Mouse (Mus musculus): ENCODE results near the gene Vrk2. TPM values are rescaled to one million over a fixed set of nuclear protein-coding genes. Genes with fewer than 3 reads are reported as not detected.
A peak's percentile ranks its signal among the peaks of the same experiment; 100 is the strongest.

Vrk2 gene
- total RNA-seq (2021): 1 to 10 TPM; 6.2 to 9.1 TPM
- long read RNA-seq, experiment 1, transcript Vrk2-201 (13 exons, 1,889 nt): major isoform, 8 of 9 reads
- long read RNA-seq, experiment 1, partial matches to known transcripts: 0 of 9 reads
- long read RNA-seq, experiment 1, other reads (novel, unspliced or antisense): 1 of 9 reads
- long read RNA-seq, experiment 2, transcript Vrk2-201 (13 exons, 1,889 nt): major isoform, 6 of 10 reads
- long read RNA-seq, experiment 2, partial matches to known transcripts: 3 of 10 reads
- long read RNA-seq, experiment 2, other reads (novel, unspliced or antisense): 1 of 10 reads

DNA sequence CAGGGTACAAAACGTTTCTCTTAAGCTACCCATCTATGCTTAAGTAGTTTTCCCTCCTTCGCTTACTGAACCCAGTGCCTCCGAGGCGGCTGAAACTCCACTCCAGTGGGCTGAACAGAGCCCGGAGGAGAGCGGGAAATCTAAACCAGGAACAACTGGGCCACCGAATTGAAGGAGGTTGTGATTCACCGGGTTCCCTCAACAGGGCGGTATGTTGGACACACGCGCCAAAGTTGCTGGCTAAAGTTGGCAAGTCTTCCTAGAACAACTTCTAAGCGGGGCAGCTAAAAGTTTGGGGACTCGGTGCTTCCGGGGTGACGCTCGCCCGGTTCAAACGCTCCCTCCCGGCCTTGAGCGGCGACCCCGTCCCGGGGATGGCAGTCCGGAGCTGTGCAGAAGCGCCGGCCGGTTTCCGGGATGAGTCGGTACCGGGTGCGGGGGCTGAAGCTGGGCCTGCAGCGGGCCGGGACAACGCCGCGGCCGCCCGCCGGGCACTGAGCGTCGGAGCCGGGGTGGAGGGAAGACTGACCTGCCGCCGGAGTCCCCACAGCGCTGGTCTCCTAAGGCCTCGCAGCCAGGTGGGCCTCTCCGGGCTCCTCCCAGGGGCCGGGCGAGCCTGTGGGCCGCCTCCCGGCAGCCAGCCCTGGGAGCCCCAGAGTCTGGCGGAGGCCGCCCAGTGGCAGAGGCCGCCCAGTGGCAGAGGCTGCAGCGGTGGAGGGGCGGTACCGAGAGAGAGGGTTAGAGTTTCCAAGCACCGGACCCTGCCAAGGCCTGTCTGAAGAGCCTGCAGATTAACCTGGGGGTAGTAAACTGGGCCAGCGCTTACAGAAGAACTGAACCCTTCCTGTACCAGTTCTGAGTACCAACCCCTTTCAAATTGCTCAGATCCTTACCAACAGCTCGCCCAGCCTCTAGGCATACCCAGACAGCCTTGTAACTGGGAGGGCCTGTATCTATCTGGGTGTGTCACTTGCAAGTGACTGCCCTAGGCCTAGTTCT lies at the start of gene Vrk2, which contains the start of gene Gm6899:
Vrk2 (minus strand) TSS at position 939 of the 999 bp plus-strand sequence.
Gm6899 (plus strand) TSS at position 181 of the 999 bp plus-strand sequence.
- DNase-seq: peak; percentile 85

DNA sequence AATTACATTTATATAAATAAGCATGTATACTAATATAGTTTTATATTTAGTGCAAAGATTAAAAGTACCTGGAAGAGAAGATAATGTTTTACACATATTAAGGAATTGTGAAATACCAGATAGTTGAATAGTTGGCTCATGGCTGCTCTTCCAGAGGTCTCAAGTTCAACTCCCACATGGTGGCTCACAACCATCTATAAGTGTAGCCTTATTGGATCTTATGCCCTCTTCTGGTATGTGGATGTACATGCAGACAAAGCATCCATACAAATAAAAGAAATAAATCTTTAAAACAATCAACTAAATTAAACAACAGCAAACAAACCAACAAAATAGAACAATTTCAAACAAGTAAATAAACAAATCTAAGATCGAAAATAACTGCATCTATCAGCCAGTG lies 48.3 kb upstream of the Vrk2 start:
- no peak for DNase-seq

DNA sequence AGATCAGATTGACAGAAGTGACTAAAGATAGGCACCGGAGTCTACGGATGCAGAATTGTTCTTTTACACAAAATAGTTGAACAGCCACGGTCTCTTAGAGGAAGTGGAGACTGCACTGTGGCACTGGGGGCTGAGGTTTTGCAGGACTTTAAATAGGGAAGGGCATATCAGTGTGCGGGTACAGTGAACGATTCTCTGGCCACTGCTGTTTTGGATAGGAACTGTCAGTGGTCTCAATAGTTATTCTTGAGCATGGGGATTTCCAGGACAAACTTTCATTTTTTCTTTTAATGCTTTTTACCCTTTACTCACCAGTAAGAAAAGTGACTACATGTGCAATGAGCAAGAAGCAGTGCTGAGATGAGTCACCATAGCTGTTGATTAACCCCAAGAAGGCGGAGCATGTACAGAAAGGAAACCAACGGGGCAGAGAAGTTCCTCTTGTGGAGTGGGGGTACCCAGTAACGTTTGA lies 46.6 kb upstream of the Vrk2 start:
- no peak for DNase-seq

DNA sequence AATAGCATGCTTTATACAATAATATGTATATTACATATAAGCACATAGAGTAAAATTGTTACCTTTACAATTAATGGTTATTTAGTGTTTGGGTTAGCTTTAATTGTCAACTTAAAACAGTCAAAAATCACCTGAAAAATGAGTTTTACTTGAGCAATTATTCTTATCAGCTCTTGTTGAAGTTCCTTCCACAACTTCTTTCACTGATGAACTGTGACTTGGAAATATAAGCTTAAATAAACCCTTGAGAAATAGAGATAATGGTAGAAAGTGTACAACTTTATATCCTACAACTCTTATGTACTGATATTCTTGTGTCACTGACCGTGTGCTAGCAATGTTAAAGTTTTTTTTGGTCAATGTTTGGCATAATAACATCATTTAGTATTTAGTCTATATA lies 42.4 kb upstream of the Vrk2 start:
- DNase-seq: no peak

DNA sequence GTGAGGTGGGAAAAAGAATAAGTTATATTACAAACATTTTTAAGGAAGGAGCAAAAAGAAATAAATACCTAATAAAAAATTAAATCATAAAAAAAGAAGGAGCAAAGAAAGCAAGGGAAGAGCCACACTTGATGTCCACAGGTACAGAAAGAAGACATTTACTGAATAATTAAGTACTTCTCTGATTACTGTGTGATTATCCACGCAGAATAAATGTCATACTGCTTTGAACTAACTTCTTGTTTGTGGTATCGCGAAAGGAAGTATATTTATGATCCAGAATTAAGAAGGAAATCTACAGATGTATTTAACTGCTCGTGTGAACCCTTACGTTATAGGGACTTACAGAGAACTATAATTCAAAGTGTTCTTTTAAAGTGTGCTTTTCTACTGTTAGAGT lies 28.9 kb upstream of the Vrk2 start:
- DNase-seq: no peak

DNA sequence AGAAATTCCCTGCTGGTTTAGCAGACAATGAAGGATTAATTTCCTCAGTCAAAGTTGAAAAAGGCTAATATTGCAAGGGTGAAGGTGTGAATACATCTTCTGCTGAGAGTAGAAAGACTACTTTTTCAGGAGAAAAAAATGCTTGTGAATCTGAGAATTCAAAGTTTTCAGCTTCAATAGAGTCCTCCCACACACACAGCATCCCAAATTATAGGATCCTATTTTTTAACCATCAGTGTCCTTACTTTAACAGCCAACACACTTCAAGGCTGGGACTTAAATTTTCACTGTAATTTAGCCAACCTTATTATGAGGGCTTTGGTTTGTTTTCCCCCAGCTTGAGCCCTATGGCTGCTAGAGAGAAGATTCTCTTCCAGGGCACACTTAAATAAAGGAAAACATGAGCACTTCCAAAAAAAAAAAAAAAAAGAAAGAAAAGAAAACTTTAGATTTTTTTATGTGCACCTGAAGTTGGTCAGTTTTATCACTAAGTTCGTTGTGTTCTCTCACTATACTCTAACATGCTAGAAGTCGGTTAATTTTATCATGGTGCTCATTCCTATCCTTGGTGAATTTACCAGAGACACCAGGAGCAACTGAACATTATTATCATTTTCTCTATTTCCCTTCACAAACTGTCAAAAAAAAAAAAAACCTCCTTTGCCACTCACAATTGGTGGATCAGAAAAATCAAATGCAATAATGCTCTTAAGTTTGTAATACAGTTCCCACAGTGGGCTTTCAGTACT lies 24.9 kb upstream of the Vrk2 start:
- DNase-seq: no peak

DNA sequence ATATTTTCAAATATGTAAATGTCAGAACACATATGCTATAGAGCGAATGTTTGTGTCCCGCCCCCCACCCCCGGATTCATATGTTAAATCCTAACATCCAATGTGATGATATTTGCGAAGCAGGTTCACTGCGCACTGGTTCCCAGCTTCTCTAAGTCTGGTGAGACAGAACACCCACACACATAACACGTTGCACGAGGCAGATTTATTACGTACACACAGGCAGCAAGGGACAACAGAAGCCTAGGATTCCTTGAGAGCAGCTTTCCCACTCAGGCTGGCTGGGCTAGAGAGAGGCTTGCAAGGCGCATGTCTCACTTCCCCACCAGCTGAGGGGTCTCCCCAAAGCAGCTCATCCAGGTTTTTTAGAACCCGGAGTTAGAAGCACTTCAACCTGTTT lies 15.0 kb upstream of the Vrk2 start:
- no peak for DNase-seq

DNA sequence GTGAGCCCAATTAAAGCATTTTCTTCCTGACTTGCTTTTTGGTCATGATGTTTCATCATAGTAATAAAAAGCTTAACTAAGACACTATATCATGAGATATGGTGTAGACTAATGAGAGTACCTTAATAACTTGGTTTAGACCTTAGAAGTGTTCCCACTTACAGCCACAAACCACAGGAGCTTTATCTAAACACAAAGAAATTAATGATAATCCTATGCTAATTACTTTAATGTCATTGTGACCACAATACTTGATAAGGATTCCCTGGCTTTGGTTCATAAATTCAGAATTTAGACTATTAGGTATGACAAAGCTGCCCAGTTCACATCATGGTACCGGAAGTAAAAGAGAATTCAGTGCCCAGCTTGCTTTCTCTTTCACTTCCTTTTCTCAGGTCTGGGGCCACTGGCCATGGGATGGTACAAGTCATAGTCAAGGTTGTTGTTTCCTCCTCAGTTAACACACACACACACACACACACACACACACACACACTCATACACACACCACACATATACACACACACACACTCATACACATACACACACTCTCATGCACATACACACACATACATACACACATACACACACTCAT lies 10.4 kb upstream of the Vrk2 start:
- no peak for DNase-seq

DNA sequence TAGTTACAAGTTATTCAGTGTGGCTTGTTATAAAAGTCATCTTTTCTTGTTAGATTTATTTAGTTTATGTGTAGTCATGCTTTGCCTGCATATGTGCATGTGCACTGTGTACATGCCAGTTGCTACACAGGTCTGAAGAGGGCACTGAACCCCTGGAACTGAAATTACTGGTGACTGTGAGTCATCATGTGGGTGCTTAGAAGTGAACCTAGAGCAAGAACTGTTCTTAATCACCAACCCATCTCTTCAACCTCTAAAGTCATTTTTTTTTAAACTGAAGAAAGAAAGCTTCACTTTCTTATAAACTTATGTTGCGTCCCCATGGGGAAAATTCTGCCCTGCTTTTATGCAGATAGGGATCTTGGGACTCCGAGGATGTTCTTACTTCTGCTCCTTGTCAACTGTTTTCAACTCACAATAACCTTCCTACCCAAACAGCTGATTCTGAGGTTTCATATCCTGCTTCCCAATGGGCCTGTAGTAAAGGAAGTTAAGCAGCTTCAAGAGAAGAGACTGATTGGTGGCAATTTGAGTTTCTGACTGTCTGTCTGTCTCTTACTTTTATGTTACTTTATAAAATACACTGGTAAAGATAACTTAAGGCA lies 7.9 kb upstream of the Vrk2 start:
- no peak for DNase-seq

DNA sequence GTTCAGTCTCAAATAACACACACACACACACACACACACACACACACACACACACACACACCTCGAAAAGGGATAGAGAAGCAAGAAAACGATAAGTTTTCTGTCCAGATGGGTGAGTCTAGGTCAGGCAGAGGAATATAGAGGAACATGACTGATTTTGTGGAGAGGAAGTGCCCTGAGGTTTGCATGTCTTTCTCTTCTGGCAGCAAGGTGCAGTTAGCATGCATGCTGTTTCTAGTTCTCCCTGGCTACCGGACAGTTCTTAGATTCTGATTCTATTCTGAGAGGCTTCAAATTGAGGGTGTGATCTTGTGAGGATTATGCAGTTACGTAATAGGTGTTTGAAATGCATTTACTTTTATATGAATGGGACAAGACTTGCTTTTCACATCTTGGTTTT lies 6.9 kb upstream of the Vrk2 start:
- no peak for DNase-seq

DNA sequence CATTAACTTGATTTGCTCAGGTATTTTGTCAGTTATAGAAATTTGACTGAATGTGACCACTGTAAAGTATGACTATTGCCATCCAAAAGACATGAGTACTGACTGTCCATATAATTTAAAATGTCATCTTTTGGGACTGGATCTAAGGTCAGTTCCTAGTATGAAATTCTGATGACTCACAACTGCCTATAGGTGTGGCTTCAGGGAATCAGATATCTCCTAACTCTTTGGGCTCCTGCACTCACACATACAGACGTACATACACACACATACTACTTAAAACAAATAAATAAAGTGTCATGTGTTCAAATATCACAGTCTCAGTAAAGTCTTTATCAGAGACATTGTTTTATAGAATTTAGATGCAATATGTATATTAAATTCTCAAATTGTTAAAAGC lies 5.1 kb upstream of the Vrk2 start:
- DNase-seq: no peak

DNA sequence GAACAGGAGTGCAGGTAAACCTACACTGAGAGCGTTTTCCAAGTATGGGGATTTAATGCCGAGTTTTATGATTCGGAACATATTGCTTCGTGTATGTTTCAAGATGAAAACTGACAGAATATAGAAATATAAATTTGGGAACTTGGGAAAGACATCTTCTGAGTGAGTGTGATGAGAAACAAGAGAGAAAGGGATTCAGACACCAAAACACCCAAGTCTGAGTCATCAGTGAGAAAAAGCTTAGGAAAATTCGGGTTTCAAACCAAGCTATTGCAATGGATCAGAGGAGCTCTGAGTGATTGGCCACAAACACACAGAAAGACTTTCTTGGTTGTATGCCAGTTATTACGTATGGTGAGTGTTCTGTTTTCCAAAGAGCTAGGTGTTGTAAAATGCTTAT lies 4.0 kb upstream of the Vrk2 start:
- no peak for DNase-seq

DNA sequence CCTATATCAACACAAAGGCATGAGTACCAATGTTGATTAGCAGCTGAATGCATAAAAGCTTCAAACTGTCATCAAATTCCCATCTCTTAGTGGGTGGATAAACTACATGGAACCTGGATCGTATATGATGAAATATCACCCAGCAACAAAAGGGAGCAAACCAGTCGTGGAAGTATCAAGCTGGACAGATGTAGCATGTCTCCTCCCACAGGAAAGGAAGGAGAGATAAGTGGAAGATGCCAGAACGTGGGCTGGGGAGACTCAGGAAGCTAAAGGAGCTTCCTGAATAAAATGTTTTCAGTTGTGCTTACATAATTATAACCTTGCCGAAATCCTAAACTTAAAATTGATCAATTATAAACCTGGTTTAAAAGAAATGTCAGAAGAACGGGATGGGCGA lies 3.3 kb upstream of the Vrk2 start:
- no peak for DNase-seq

DNA sequence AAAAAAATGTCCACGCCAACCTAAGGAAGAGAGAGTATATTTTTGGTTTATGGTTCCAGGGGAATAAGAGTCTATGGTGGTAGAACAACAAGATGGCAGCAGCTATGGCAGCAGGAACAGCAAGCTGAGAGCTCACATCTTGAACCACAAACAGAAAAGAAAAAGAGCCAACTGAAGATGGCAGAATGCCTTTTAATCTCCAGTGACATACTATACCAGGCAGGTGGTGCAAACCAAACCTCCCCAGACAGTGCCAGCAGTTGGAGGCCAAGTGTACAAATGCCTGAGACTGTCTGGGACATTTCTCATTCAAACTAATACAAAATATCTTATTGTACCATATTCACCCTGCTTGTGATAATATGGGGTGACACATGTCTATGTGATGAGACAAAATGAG lies 2.4 kb upstream of the Vrk2 start:
- no peak for DNase-seq

DNA sequence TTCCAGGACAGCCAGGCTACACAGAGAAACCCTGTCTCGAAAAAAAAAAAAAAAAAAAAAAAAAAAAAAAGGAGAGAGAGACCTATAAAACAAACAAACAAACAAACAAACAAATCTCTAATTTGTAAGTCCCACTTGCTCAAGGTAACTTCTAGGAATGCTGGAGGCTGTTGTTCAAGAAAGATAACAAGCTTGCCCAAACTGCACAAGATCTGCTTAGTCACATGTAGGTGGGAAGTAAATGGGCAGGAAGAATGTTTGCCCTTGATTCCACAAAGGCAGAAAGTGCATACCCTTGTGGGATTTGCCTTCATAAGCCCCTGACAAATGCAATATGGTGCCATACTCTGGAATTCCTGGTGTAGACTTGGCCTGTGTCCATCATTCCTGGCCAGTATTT lies 688 bp upstream of the Vrk2 start:
- no peak for DNase-seq

DNA sequence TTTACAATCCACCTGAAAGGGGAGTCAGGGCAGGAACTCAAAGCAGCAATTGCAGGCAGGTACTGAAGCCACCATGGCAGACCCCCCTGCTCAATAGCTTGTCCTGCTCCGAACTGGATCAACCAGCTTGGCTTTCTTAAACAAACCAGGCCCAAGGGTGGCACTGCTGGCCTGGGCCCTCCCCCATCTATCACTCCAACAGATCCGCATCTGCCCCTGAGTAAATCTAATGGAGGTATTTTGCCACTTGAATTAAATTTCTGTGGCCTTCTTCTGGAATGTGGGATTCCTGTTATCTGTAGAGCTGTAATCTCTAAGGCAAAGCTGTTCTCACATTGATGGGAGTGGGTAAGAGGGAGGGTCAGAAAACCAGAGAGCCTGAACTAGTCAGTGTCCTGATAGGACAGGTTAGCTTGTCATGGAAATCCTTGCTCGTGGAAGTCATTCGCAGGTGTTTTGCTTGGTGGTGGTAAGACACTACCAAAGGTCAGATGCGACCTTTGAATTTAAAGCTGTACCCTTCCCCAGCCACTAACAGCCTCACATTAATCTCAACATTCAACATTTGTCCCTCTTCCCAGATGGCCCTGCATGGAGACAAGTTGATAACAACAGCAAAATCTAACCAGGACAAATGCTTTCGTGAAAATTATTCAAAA lies 1.3 kb downstream of the Vrk2 start:
- DNase-seq: no peak

DNA sequence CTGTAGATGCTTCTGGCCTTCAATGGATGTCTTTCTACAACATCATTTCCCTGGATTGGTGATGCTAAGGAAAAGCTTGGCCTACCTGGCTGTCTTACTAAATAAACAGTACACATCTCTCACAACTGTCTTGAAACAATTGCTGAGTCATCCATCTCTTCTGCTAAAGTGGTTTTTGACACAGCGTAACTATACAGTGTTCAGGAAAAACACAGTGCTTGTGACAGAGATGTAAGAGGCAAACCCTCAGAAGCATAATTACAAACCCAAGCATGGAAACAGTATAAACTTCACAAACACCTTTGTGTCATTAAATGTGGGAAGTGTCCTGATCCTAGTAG lies 6.6 kb downstream of the Vrk2 start:
- DNase-seq: no peak

DNA sequence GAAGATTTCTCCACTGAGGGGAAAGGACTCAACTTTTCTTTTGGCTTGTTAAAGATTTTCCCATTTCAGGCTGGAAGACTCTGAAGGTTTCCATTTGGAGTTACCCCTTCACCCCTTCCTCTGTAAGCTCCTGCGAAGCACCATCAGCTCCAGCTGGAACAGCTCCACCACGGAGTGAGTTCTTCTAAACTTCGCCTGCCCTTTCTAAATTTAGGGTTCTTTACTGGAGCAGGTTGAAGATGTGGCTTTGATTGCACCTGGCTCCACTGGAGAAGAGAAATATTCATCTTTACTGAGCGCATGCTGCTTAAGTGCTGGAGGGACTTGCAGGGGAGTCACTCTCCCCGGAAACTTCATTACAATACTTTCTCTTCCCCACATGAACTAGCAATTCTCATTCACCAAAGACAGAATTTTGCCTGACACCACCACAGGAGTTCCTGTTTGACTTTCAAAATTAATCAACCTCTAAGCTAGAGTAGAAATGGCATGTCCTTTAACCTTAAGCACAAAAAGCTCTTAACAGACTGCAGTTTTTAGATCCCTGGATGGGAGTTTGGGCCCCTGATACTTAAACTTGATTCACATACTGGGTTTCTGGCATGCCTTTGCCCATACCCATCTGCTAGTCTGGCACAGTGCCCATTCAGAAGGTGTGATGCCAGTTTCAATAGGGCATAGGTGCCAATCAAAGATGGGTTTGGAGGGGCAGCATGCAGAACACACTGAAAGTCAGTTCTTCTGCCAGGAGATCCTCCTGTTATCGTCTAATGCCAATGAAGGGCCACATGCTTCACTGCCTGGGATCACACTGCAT lies 7.2 kb downstream of the Vrk2 start:
- no peak for DNase-seq

DNA sequence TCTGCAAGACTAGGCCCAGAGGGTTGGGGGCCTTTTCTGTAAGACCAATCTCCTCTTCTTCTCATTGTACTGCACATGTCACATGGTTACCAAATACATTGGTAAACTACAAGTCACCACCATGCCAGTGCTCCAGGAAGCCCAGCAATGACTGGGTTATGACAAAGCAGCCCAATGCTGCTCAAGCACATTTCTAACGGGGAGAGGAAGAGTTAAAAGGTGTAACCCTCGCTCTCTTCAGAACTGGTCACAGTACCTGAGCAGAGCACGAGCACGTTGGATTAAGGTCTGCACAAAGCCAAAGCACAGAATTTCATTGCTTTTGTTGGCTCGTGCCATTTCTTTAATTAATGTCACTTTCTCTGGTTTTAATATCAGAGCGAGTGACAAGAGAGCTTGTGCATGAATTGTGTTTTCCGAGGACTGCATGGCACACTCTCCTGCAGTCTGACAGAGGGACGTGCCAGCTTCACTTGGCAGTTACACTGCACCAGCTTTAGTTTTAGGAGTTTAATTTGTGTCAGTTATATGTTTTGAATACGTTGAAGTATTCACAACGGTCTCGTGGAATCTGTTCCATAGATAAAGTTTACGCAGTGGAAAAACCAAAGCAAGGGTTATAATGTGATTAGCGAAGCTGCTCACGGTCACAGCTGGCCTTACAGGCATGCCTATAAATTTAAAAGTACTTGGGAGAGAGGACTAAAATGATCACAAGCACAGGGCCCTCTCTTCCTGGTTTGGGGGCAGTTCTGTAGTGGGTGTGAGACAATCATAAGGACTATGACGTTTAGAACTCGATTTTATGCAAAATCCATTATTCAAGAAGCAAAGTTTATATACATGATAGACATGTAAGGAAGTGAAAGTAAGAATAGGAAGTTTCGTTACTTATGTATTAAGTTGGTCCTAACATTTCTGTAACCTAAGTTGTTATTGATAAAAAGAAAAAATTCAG lies 8.1 kb downstream of the Vrk2 start:
- no peak for DNase-seq

Measured in gastrocnemius, postnatal 25 days (tissue).